Mouse (Mus musculus): ENCODE measurements around the gene Slc25a16.

The Slc25a16 gene

GRCm38 (mm10) chr10:62895386-62895785, 25.0 kb upstream of the Slc25a16 start:
- POLR2A ChIA-PET, result interaction anchor here (0.6 to 35.0 kb wide), 32 partner anchors 8 to 1479 kb away, joined by 3 to 842 read pairs (median 4); partner anchors contain the start of genes Ccar1 (in 2 of the 4) and Slc25a16 (in 2 of the 4)
- CTCF ChIA-PET, result interaction anchor here in 2 of 4 experiments (0.5 to 2.8 kb wide), 5 partner anchors 12 to 658 kb away, joined by 3 to 8 read pairs (median 4); no protein-coding TSS in a partner anchor

GRCm38 (mm10) chr10:62896035-62896434, 24.4 kb upstream of the Slc25a16 start:
- ChIA-PET POLR2A (interaction anchor here (0.5 to 35.0 kb wide), 33 partner anchors 8 to 1480 kb away, joined by 3 to 842 read pairs (median 4); partner anchors contain the start of genes Slc25a16 (in 2 of the 4), Ccar1 (in 1 of the 4), Mypn (in 1 of the 4) and Rufy2 (in 1 of the 4)), CTCF (interaction anchor here (0.5 to 2.8 kb wide), 5 partner anchors 12 to 51 kb away, joined by 3 to 8 read pairs (median 5); partner anchors contain the start of gene Dna2 (in 1 of the 4))

GRCm38 (mm10) chr10:62896774-62897173, 23.7 kb upstream of the Slc25a16 start:
- ChIA-PET POLR2A (interaction anchor here (0.6 to 35.0 kb wide), 33 partner anchors 9 to 567 kb away, joined by 3 to 842 read pairs (median 4); partner anchors contain the start of genes Dna2 (in 3 of the 4), Slc25a16 (in 2 of the 4), Ccar1 (in 1 of the 4) and Mypn (in 1 of the 4)), CTCF (interaction anchor here in 3 of 4 experiments (0.6 to 2.8 kb wide), 9 partner anchors 10 to 309 kb away, joined by 3 to 9 read pairs (median 3); partner anchors contain the start of gene Dna2 (in 1 of the 3))

DNA sequence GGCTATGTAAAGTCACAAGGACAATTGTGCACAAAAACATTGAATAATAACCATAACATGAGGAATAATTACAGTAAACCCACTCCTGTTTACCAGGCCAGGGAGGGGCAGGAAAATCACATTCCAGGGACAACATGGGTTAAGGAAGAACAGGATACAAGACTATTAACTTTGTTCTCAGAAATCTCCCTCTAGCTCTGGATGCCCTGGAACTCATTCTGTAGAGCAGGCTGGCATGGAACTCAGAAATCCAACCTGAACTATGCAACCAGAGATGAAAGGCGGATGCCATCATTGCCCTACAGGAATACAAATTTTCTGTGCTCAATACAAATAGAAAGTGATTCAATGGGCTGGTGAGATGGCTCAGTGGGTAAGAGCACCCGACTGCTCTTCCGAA, 23.0 kb upstream of the Slc25a16 start:
- CTCF ChIA-PET, result interaction anchor here (0.6 to 1.7 kb wide), 6 partner anchors 9 to 53 kb away, joined by 3 read pairs; partner anchors contain the start of gene Dna2 (in 1 of the 4)
- POLR2A ChIA-PET, result interaction anchor here (0.6 to 35.0 kb wide), 31 partner anchors 9 to 469 kb away, joined by 3 to 842 read pairs (median 4); partner anchors contain the start of genes Dna2 (in 3 of the 4), Ccar1 (in 1 of the 4) and Slc25a16 (in 1 of the 4)

DNA sequence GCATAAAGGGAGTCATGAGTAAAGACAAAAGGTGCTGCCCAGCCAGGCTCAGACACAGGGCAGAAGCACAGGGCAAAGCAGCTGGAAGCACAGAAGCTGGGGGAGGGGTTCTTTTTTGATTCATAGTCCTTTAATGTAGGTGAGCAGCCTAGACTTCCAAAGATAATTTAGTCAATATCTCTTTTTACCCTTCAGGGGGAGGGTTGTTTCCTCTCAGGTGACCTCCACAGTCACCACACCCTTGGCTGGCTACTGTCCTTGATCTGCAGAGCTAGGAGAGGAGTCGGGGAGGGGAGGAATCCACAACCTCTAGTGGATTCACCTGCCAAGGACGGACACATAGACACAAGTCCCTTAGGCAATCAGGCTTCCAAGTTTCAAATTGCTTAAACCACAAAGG, 22.4 kb upstream of the Slc25a16 start:
- ChIA-PET POLR2A (interaction anchor here (0.8 to 35.0 kb wide), 19 partner anchors 9 to 421 kb away, joined by 3 to 842 read pairs (median 6); partner anchors contain the start of genes Ccar1 (in 1 of the 4), Dna2 (in 1 of the 4) and Slc25a16 (in 1 of the 4)), CTCF (interaction anchor here in 2 of 4 experiments (0.6 to 1.5 kb wide), 3 partner anchors 8 to 18 kb away, joined by 3 read pairs; no protein-coding TSS in a partner anchor)

DNA sequence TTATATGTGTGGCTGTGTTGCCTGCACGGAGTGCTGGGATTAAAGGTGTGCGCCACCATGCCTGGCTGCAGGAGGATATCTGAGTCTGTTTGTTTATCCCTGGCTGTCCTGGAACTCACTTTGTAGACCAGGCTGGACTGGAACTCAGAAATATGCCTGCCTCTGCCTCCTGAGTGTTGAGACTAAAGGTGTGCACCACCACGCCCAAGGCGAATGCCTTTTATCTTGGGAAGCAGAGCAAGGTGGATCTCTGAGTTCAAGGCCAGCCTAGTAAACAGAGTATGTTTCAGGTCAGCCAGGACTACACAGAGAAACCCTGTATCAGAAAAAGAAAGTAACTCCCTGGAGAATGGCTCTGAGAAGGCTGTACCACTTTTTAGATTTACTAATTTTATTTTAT, 20.3 kb upstream of the Slc25a16 start:
- CTCF ChIA-PET, result interaction anchor here in 1 of 4 experiments (1.2 kb wide), 1 partner anchor 12 kb away, joined by 4 read pairs; no protein-coding TSS in a partner anchor
- POLR2A ChIA-PET, result interaction anchor here in 3 of 4 experiments (1.0 to 35.0 kb wide), 7 partner anchors 8 to 82 kb away, joined by 3 to 842 read pairs (median 48); partner anchors contain the start of gene Slc25a16 (in 1 of the 3)

DNA sequence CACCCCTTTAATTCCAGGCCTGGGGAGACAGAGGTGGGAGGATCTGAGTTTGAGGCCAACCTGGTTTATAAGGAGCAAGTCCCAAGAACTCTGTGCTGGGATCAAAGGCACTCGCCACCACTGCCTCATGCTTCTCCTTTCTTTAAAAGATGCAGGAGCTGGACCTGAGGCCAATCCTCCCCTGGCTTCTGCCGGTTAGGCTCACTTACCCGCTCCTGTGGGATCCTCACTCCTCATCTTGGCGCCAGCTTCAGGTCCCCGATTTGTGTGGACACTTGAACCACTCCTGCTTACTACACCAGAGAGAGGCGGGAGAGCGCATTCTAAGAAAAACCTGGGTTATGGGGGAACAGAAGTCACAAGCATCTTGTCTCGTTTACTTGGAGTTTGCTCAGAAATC, 18.6 kb upstream of the Slc25a16 start:
- ChIA-PET CTCF (interaction anchor here in 3 of 4 experiments (0.6 to 1.4 kb wide), 6 partner anchors 9 to 415 kb away, joined by 3 to 5 read pairs (median 4); partner anchors contain the start of genes Rufy2 (in 1 of the 3) and Vps26a (in 1 of the 3)), POLR2A (interaction anchor here (0.6 to 35.0 kb wide), 33 partner anchors 9 to 1384 kb away, joined by 3 to 842 read pairs (median 5); partner anchors contain the start of genes Dna2 (in 2 of the 4), Hnrnph3 (in 2 of the 4), Pbld2 (in 2 of the 4) and Ccar1 (in 1 of the 4))

DNA sequence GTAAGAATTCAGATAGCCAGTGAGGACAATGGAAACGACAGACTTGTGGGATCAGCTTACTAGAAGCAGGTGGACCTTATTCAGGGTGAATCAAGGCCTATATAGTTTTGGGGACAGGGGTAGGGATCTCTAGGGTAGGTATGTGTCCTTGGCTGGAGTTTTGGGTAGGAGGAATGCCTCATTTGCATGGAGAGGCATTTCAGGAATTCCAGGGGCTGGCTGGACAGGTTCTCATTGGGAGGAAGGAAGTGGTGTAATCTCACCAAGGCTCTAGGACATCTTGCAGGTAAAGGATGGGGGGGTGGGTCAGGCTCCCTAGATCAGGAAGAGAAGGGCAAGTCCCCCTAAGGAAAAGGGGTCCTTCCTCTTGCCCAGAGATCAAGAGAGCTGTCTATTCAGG, 17.6 kb upstream of the Slc25a16 start:
- ChIA-PET POLR2A (interaction anchor here (0.8 to 35.0 kb wide), 18 partner anchors 10 to 418 kb away, joined by 3 to 842 read pairs (median 9); partner anchors contain the start of genes Ccar1 (in 1 of the 4), Dna2 (in 1 of the 4), Herc4 (in 1 of the 4) and Hnrnph3 (in 1 of the 4)), CTCF (interaction anchor here in 3 of 4 experiments (0.6 to 1.0 kb wide), 3 partner anchors 11 to 77 kb away, joined by 3 to 6 read pairs (median 5); partner anchors contain the start of gene Rufy2 (in 1 of the 3))

GRCm38 (mm10) chr10:62906336-62906735, 14.1 kb upstream of the Slc25a16 start:
- ChIA-PET POLR2A (interaction anchor here (0.6 to 35.0 kb wide), 15 partner anchors 9 to 419 kb away, joined by 3 to 842 read pairs (median 4); partner anchors contain the start of genes Ccar1 (in 1 of the 4), Ddx50 (in 1 of the 4), Slc25a16 (in 1 of the 4) and Vps26a (in 1 of the 4)), CTCF (interaction anchor here in 2 of 4 experiments (1.0 to 1.4 kb wide), 2 partner anchors 9 kb away, joined by 3 read pairs; no protein-coding TSS in a partner anchor)

DNA sequence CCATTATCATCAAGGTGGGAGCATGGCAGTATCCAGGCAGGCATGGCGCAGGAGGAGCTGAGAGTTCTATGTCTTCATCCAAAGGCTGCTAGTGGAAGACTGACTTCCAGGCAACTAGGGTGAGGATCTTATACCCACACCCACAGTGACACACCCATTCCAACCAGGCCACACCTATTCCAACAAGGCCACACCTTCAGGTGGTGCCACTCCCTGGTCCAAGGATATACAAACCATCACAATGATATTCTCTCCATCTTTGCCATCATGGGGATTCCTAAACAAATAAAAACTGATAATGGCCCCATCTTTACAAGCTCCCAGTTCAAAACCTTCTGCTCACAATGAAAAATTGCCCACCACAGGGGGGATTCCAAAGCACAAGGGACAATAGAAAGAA, 11.5 kb upstream of the Slc25a16 start, which contains the start of gene Tet1:
TSS of gene Tet1 (minus strand) at position 101 of the 400 bp plus-strand sequence.
- ChIA-PET CTCF (interaction anchor here in 3 of 4 experiments (0.6 kb wide), 3 partner anchors 37 to 117 kb away, joined by 3 read pairs; no protein-coding TSS in a partner anchor), POLR2A (interaction anchor here in 2 of 4 experiments (0.7 to 35.0 kb wide), 5 partner anchors 15 to 636 kb away, joined by 3 to 842 read pairs (median 3); no protein-coding TSS in a partner anchor)

DNA sequence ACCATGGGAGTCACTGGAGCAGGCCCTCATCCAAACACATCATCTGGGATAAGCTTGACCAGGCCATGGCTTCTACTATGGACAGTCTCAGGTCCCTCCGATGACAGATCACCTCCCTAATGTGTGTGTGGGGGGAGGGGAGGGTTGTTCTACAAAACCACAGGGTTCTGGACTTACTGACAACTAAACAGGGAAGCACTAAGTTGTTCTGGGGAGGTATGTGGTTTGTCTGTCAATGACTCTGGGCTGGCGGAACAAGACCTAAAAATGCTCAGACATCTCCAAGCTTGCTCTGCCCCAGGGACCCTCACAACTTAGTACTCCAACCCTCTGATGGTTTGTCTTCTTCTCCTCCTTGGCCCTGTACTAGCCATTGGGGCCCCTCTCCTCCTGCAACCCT, 9.3 kb upstream of the Slc25a16 start:
- ChIA-PET POLR2A (interaction anchor here in 2 of 4 experiments (0.6 to 35.0 kb wide), 5 partner anchors 9 to 253 kb away, joined by 3 to 842 read pairs (median 8); no protein-coding TSS in a partner anchor), CTCF (no interaction called here)

- POLR2A ChIA-PET, result interaction anchor here in 3 of 4 experiments (0.7 to 1.1 kb wide), 3 partner anchors 15 to 32 kb away, joined by 3 to 7 read pairs (median 4); no protein-coding TSS in a partner anchor
- CTCF ChIA-PET, result interaction anchor here in 2 of 4 experiments (0.6 to 1.0 kb wide), 2 partner anchors 38 kb away, joined by 4 to 5 read pairs; no protein-coding TSS in a partner anchor
Measured at GRCm38 (mm10) chr10:62918985-62919384, 1.4 kb upstream of the Slc25a16 start.

- POLR2A ChIA-PET, result interaction anchor here in 3 of 4 experiments (0.6 to 2.1 kb wide), 12 partner anchors 14 to 437 kb away, joined by 3 to 8 read pairs (median 3); partner anchors contain the start of gene Dna2 (in 1 of the 3)
Measured at GRCm38 (mm10) chr10:62920766-62921156, 328 bp downstream of the Slc25a16 start.

GRCm38 (mm10) chr10:62924096-62924635, 3.7 kb downstream of the Slc25a16 start:
- POLR2A ChIA-PET, result interaction anchor here in 1 of 4 experiments (0.8 kb wide), 1 partner anchor 208 kb away, joined by 3 read pairs; no protein-coding TSS in a partner anchor
- CTCF ChIA-PET, result interaction anchor here in 2 of 4 experiments (0.6 to 0.7 kb wide), 2 partner anchors 43 to 274 kb away, joined by 3 read pairs; no protein-coding TSS in a partner anchor

More at GRCm38 (mm10) chr10:62920766-62921156, 328 bp downstream of the Slc25a16 start:
- CTCF ChIA-PET, result interaction anchor here in 1 of 4 experiments (0.7 kb wide), 1 partner anchor 10 kb away, joined by 3 read pairs; no protein-coding TSS in a partner anchor

DNA sequence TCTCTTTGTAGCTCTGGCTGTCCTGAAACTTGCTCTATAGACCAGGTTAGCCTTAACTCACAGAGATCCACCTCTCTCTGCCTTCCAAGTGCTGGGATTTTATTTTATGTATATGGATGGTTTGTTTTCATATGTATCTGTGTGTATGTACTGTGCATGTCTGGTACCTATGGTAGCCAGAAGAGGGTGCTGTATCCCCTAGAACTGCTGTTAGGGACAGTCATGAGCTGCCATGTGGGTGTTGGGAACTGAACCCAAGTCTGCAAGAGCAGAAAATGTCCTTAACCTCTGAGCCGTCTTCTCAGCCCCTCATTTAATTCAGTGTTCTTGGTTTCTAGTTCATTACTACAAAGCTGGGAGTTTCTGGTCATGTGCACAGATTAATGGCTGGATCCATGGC, 11.9 kb downstream of the Slc25a16 start:
- ChIA-PET POLR2A (interaction anchor here in 3 of 4 experiments (0.6 to 1.7 kb wide), 8 partner anchors 11 to 51 kb away, joined by 3 to 8 read pairs (median 3); partner anchors contain the start of genes Dna2 (in 1 of the 3) and Rufy2 (in 1 of the 3)), CTCF (interaction anchor here (0.6 to 1.8 kb wide), 8 partner anchors 10 to 134 kb away, joined by 3 to 5 read pairs (median 4); no protein-coding TSS in a partner anchor)

DNA sequence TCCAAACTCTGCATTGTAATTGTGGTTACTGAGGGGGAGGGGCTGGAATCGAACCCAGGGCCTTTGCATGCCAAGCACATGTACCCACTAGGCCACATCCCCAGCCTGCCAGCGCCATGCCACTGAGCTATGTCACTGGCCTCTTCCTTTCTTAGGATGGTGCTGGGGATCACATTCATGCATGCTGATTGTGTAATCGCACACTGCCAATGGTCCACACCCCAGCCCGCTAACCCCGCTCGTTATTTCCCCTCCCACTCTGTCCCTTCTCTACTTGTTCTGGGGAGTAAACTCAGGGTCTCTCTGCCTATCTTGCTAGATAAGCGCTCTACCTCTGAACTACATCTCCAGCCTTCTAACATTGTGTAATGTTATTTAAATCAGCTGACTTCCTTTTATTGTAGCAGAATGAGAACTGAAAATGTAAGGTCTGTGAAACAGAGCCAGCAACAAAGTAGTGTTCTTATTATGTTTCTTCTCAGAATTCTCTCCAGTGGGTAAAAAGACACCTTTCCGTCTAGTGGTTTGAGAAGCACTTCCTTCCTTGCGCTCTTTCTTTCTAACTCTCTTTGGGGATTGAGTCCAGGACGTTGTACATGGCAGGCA, 24.6 kb downstream of the Slc25a16 start:
- ChIA-PET POLR2A (interaction anchor here in 1 of 4 experiments (1.1 kb wide), 1 partner anchor 51 kb away, joined by 3 read pairs; no protein-coding TSS in a partner anchor), CTCF (no interaction called here)

Data from embryonic stem cell, embryonic (primary cell).